Mouse (Mus musculus) T-helper 17 cell (primary cell): Measurements from ENCODE around the gene Eya2.

ENCODE experiments used
- in situ Hi-C, 2 experiments: fragments of 300-600 bp; cut with MboI, MseI; formaldehyde crosslinking; loops; 1 replicate in 1 of 2; 2 replicates in 1 of 2; pipeline ENCODE4 v1.15.1; 2025; ENCODE audit warnings: high pct_unique_total_duplicates in 2 of 2

The Eya2 gene

GRCm38 (mm10) chr2:165644057-165644456, 49.2 kb downstream of the Eya2 start:
- in situ Hi-C loops: no loop called here

DNA sequence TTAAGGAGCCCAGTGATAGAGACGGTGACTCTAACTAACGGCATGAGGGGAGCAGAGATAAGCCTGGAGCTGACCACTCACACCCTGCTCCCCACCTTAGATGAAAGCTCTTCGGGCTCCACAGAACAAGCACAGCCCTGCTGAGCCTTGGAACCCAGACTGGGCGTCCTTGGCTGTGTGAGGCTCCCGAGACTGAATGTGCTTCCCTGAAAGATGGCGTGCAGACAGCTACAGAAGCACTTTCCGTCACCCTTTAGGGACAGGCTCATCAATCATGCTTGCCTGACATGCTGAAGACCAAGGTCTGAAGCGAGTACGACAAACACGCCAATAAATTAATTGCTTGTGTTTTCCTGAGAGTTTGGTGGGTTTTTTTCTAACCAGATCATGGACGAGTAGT, 56.2 kb downstream of the Eya2 start:
- in situ Hi-C loops: no loop called here

- in situ Hi-C loops: no loop called here
These were observed 57.4 kb downstream of the Eya2 start for GRCm38 (mm10) chr2:165652281-165652680.

GRCm38 (mm10) chr2:165653001-165653921, 58.4 kb downstream of the Eya2 start:
- in situ Hi-C loops: no loop called here

DNA sequence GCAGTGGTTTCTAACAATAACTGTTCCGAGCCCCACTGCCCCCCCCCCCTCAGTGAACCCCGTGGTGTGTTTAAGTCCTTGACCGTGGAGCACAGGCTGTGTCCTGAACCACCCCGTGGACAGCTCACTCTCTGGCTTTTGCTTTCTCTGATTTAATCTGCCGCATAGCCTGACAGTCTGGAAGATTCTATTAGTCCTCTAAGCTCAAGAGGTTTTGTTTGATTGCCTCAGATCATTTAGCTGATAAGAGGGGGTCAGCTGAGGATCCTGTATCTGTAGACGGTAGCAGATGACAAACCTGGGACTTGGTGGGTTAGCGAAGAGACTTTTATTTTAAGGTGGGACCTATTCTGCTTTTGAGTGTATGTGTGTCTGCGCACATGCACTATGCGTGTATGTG, 59.3 kb downstream of the Eya2 start:
- in situ Hi-C loops: no loop called here

DNA sequence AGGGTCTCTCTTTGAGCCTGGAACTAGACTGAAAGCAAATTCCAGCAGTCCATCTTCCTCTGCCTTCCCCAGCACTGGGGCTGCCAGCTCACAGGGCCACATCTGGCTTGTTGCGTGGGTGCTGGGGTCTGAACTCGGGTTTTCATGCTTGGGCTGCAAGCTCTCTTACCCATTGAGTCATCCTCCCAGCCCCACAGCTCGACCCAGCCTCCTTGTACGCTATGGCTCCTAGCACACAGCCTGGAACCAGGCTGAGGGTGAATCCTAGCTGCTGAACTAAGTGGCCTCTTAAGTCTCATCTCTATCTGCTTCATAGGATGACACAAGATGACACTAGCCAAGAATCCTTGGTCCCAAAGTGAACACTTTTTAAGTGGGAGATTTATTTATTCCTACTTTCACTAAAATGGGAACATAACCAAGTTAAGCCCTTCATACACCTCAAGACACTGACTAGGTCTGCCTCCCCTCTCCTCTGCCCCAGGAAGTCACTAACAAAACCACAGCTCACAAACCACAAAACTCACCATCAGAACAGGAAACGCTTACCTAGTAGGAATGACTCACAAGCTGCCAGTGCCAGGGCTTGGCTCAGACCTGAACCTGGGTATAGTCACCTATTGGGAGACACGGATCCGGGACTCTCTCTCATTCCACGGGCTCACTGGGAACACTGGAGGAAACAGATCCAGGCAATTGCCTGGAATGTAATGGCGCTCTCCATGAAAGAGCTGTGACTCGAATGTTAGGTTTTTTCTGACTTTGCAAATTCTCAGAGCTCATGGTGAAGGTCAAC, 60.1 kb downstream of the Eya2 start:
- in situ Hi-C loops: no loop called here

DNA sequence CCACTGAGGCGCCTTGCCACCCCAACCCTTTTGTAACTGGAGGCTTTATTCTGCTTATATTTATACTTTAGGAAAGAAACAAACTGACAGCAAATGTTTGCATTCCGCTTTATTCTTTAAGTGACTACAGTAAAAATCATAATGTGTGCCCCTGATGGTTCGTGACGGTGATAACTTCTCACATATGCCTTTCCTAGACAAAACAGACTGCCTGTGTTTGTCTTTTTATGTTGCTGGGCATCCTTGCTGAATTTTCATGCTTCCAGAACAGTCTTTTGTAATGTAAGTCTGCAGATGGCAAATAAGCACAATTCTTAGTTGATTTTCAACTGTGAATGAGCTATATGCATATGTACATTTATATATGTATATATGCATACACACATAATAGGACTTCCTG, 61.7 kb downstream of the Eya2 start:
- in situ Hi-C loops: no loop called here

DNA sequence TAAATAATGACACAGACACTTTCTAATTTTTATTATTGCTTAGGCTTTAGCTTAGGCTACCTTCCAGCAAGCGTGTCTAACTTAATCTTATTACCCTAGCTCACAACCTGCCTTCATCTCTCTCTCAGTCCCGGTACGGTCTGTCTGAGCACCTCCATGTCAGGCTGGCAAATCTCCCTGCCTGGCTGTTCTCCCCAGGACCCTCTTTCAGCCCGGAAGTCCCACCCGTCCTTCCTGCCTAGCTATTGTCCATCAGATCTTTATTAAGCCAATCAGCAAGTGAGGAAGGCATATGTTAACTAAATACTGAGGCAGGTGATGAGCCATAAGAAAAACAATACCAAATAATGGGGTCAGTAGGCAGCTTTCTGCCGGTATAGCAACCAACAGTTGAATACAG, 62.1 kb downstream of the Eya2 start:
- in situ Hi-C loops: no loop called here

- in situ Hi-C loops: no loop called here
These were observed 64.7 kb downstream of the Eya2 start for GRCm38 (mm10) chr2:165659552-165659951.

- in situ Hi-C loops: no loop called here
These were observed 68.4 kb downstream of the Eya2 start for GRCm38 (mm10) chr2:165663266-165663665.

DNA sequence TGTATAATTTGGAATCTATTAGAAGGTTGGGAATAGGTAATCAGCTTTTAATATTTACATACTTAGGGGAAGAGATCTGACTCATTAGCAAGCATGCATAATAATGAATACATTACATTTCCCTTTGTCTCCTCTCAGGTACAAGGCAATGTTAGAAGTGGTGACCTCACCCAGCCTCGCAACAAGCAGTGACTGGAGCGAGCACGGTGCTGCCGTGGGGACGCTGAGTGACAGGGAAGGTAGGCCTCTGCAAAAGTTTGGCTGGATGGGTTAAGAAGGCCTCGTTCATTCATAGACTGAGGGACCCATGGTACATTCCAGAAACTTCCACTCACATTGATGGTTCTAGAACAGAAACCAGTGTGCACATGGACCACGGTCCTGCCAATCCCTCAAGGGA, 69.8 kb downstream of the Eya2 start:
- in situ Hi-C loops: no loop called here

- in situ Hi-C loops: no loop called here
These were observed 70.3 kb downstream of the Eya2 start for GRCm38 (mm10) chr2:165665176-165665575.

- in situ Hi-C loops: no loop called here
These were observed 72.3 kb downstream of the Eya2 start for GRCm38 (mm10) chr2:165667096-165667495.

DNA sequence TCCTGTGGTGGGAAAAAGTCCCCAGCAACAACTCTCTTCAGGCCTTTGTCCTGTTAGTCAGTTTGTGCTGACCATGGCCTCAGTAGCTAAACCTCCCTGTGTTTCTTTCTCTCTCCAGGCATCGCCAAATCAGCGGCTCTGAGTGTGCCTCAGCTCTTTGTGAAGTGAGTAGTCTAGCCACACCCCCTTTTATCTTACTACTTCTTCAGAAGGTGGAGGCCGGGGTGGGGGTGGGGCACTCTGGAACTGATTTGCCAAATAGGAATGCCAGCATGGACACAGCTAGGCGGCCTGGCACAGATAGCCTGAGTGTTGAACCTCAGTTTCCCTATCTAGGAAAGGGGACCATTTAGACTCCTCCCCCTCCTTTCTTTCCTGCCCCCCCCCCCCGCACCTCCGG, 87.9 kb downstream of the Eya2 start:
- in situ Hi-C loops: no loop called here

DNA sequence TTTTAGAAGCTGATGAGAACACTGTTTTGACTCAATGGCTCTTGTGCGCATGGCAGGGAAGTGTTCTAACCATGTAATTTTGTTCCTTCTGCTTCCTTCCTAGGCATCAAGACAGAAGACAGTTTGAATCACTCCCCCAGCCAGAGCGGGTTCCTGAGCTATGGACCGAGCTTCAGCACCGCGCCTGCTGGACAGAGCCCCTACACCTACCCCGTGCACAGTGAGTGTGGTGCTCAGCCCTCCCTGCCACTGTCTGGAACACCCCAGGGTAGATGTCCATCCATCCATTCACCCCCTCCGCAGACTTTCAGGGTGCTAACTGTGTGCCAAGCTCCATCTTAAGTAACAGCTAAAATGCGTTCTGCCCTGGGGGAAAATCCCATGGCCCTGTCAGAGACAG, 92.7 kb downstream of the Eya2 start:
- in situ Hi-C loops: no loop called here

- in situ Hi-C loops: no loop called here
These were observed 94.1 kb downstream of the Eya2 start for GRCm38 (mm10) chr2:165688896-165689295.

DNA sequence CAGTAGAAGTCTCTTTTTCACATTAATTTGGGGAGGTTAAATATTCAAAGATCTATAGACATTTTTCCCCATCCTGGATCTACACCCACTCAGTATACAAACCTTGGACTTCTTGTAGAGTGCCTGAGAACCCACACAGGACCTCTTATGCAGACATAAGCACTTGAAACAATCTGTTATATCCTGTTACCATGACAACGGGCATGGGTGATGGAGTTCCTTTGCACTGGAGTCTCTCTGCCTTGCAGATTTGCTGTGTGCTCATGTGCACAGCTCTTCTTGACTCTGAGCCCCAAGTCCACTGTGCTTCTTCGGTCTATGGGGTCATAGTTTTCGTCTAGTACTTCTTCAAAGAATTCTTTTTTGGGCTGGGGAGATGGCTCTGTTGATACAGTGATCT, 96.2 kb downstream of the Eya2 start:
- in situ Hi-C loops: no loop called here

DNA sequence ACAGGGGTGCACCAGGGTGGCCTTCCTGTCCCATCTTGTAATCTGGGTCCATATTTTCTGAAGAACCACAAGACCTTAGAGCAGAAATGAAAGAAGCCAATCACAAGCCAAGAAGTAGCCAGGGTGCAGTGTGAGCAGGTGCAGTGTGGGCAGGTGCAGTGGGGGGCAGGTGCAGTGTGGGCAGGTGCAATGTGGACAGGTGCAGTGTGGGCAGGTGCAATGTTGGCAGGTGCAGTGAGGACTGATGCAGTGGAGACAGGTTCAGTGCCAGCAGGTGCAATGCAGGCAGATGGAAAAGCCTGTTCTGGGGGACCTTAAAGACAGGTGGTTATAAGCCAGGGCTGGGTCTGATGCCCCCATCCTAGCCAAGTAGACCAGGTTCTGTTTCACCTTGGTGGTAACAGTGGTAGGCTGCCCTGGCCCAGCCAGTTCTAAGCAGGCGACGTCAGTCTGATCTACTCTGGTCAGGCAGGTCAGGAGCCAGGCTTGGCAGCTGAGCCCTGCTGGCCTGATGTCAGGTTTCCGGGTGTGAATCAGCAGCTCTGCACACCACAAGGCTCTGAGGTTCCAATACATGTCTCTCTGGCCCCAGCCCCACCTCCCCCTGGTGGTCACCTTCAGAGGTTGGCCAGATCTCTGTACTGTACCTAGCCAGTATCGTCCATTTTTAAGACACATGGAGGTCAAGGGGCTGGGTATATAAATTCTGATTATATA, 98.3 kb downstream of the Eya2 start:
- in situ Hi-C loops: no loop called here

- in situ Hi-C loops: no loop called here
These were observed 99.9 kb downstream of the Eya2 start for GRCm38 (mm10) chr2:165694767-165695166.

- in situ Hi-C loops: no loop called here
These were observed 105.5 kb downstream of the Eya2 start for GRCm38 (mm10) chr2:165700252-165700908.

GRCm38 (mm10) chr2:165703033-165703805, 108.4 kb downstream of the Eya2 start:
- in situ Hi-C loops: no loop called here
